Mouse (Mus musculus) ES-Bruce4 (cell line): ENCODE measurements at regions not wholly inside any gene's neighbourhood (a gene's known extent, or its start where the extent isn't known, plus 50 kb on each side); places are given as distances from the start of the nearest gene placed in this dataset.

Source experiments
- CTCF ChIP-seq: IDR thresholded peaks from one replicate; pipeline ENCODE4 v1.8.1; 2011; ENCODE audit warnings: low read depth, low read length
- EP300 ChIP-seq: IDR thresholded peaks from 2 replicates; pipeline ENCODE4 v1.6.1; 2011; ENCODE audit warnings: low read depth, low read length; ENCODE audit not compliant: insufficient read depth
- POLR2A ChIP-seq: IDR thresholded peaks from one replicate; pipeline ENCODE4 v1.8.1; 2011; ENCODE audit warnings: low read length; ENCODE audit not compliant: insufficient read depth

- no peak for TF ChIP-seq CTCF
- TF ChIP-seq POLR2A: no peak
- no peak for TF ChIP-seq EP300
Observed at GRCm38 (mm10) chr9:14106371-14106770, 168.5 kb upstream of the Sesn3 start.
